Mouse (Mus musculus) gastrocnemius, adult 18-20 months (tissue): ENCODE data around the gene Klk1b11. TPM values are rescaled to one million over a fixed set of nuclear protein-coding genes. Genes with fewer than 3 reads are reported as not detected.
"Not testable (repeated sequence)": the region's sequence is repeated elsewhere in the genome, so short reads cannot be mapped to it uniquely, and the experiment has no call there.

Source experiments
- DNase-seq: peaks from one replicate; pipeline ENCODE4 v3.0.0; 2021; ENCODE audit warnings: low spot score
- long read RNA-seq, 2 experiments: library from polyadenylated mRNA; stranded (forward); transcript quantifications; one replicate each; pipeline ENCODE4 v2.0.0; 2021
- total RNA-seq, 2 experiments: library from RNA; stranded (reverse); gene quantifications; 2 replicates each; pipeline ENCODE4 v1.2.3; 2021

Gene Klk1b11
- not detected for total RNA-seq
- long read RNA-seq, experiment 1: 0 reads
- long read RNA-seq, experiment 2: 0 reads

- not testable (repeated sequence) for DNase-seq
These were observed at the start of gene Klk1b11 for GRCm38 (mm10) chr7:43995577-43995976. Gene Klk1b11, plus strand, starts transcription at chr7:43995877.

GRCm38 (mm10) chr7:43950364-43950763 is 45.3 kb upstream of the Klk1b11 start, which contains the start of gene Klk1b8:
Gene Klk1b8, plus strand, starts transcription at chr7:43950664.
- no peak for DNase-seq

DNA sequence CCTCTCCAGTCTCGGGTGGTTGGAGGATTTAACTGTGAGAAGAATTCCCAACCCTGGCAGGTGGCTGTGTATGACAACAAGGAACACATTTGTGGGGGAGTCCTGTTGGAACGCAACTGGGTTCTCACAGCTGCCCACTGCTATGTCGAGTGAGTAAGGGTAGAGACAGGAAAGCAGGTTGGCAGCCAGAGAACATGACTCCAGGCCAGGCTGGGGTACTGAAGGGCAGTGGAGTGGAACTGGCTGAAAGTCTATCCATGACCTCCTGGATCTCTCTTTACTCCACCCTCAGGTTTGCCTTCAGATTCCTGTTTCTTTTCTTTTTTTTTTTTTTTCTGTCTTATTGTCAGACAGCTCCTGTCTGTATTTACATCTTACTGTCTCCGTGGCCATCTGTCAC is 43.0 kb upstream of the Klk1b11 start:
- DNase-seq: no peak

DNA sequence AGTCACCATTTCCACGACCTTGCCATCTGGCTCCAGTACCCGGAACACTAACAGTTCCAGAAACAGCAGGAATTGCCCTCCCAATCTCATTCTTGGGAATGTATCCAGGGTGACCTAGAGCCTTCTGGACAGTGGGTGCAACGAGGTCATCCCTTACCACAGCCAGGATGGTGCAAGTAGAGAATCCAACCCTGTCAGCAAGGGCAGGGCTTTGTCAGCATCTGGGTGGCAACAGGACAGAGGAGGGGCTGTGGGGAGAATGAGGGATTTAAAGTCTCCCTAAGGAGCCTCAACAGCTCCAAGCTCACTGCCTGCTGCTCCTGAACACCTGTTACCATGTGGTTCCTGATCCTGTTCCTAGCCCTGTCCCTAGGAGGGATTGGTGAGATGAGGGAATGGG is 29.2 kb upstream of the Klk1b11 start, which contains the start of gene Klk1b1:
Gene Klk1b1 (plus strand): TSS at position 301 of the 400 bp plus-strand sequence.
- DNase-seq: no peak

- DNase-seq: no peak
These were observed 28.6 kb upstream of the Klk1b11 start for GRCm38 (mm10) chr7:43967058-43967457.

DNA sequence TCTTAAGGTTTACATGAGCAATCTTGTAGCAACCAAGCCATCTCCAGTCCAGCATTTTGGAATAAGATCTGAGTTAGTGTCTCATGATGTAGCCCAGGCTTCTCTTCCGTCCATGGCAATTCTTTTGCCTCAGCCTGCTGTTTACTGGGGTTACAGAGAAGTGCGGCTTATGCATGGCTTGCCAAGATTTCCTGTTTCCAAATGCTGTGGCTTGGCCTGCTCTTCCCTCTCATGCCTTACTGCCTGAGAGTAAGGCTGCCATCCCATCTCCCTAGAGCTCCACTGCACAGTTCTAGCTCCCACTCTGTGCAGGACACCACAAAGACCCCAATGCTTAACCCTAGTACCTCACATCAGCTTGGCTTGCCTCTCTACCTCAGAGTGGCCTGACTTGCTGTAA is 28.1 kb upstream of the Klk1b11 start:
- no peak for DNase-seq

- not testable (repeated sequence) for DNase-seq
These were observed 19.9 kb upstream of the Klk1b11 start, which contains the start of gene Klk1b9 for GRCm38 (mm10) chr7:43975761-43976160. Gene Klk1b9, plus strand, starts transcription at chr7:43976061.

DNA sequence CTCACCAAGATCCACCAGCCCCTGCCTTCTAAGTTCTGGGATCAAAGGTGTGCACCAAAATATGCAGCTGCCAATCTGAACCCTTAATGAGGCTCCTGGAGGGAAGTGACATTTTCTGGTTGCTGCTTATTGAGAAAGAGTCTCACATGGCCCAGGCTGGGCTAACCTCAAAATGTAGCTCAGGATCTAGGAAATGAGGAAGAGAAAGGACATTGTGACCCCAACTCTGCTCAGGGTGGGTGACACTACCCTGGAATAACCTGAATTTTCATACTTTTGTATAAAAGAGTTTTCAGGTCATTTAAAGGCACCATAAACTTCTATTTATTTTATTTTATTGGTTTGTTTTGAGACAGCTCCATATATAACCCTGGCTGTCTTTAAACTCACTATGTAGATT is 10.0 kb upstream of the Klk1b11 start:
- DNase-seq: no peak

DNA sequence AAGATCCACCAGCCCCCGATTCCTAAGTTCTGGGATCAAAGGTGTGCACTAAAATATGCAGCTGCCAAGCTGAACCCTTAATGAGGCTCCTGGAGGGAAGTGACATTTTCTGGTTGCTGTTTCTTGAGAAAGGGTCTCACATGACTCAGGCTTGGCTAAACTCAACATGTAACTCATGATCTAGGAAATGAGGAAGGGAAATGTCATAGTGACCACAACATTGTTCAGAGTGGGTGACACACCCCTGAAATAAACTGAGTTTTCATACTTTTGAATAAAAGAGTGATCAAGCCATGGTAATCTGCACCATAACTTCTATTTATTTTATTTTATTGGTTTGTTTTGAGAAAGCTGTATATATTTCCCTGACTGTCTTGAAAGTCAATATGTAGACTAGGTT is 856 bp upstream of the Klk1b11 start:
- not testable (repeated sequence) for DNase-seq

DNA sequence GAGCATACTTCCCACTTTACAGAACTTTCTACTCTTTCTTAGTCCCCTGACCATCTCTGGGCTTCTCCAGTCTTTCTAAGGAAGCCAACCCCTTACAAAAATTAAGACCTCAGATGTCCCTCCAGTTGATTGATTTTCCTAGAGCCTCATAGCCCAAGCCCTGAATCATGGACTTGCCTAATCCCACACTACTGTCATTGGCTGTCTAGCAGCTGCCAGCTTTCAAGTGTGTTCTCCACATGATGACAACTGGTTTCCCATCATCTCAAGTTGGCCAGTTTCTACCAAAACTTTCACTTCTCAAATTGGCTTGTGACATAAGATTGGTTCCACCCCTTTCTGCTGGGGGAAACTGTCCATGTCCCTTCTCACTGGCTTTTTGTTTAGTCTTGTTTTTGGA is 9.2 kb downstream of the Klk1b11 start:
- no peak for DNase-seq

DNA sequence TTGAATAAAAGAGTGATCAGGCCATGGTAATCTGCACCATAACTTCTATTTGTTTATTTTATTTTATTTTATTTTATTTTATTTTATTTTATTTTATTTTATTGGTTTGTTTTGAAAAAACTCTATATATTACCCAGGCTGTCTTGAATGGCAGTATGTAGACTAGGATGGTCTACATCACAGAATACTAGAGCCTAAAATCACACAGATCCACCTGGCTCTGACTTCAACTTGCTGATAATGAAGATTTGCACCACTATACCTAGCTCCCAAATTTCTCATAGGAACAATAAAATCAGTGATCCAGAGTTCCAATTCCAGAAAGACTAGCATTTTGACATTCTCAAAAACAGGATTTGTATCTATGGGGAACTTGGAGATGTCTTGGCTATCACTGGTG is 16.2 kb downstream of the Klk1b11 start, which contains the start of gene Klk1b26:
Gene Klk1b26 (plus strand): TSS at position 301 of the 400 bp plus-strand sequence.
- DNase-seq: not testable (repeated sequence)

GRCm38 (mm10) chr7:44014666-44015065 is 19.0 kb downstream of the Klk1b11 start:
- DNase-seq: not testable (repeated sequence)

DNA sequence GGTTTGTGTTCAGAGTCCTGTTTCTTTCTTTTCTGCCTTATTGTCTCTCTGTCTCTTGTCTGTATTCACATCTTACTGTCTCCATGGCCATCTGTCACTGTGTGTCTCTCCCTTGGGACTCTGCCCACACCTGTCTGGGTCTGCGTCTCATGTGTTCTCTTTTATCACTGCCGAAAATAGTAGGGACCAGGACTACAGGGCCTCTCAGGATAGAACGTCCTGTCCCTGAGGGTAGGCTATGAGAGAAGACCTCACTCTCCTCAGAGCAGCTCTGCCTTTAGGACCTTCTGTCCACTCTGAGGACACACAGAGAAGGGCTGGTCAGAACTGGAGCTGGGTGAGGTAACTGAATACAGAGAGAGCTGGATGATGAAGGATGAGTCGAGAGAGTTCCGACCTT is 19.4 kb downstream of the Klk1b11 start:
- DNase-seq: no peak

Other genes with a start within 250 kb of the Klk1b11 start
- not detected for gene Klk12, start 227.0 kb upstream of the Klk1b11 start, total RNA-seq
- under 1 TPM in 1 of 2 experiments, not detected in 1; 0.53 TPM for gene Klk11, start 221.3 kb upstream of the Klk1b11 start, total RNA-seq
- gene Klk10, start 214.8 kb upstream of the Klk1b11 start, total RNA-seq: under 1 TPM; 0.39 to 0.47 TPM
- not detected for gene Klk9, start 204.0 kb upstream of the Klk1b11 start, total RNA-seq
- 1 to 10 TPM; 1.1 to 1.3 TPM for gene Klk8, start 198.3 kb upstream of the Klk1b11 start, total RNA-seq
- gene Klk7, start 184.6 kb upstream of the Klk1b11 start, total RNA-seq: not detected
- not detected for gene Klk6, start 171.4 kb upstream of the Klk1b11 start, total RNA-seq
- gene Klk5, start 153.9 kb upstream of the Klk1b11 start, total RNA-seq: not detected
- not detected for gene Klk4, start 114.7 kb upstream of the Klk1b11 start, total RNA-seq
- not detected for gene Klk15, start 62.1 kb upstream of the Klk1b11 start, total RNA-seq
- not detected for gene Klk1b8, start 45.2 kb upstream of the Klk1b11 start, total RNA-seq
- not detected for gene Klk1b1, start 29.1 kb upstream of the Klk1b11 start, total RNA-seq
- not detected for gene Klk1b9, start 19.8 kb upstream of the Klk1b11 start, total RNA-seq
- 1 to 10 TPM in 1 of 2 experiments, under 1 TPM in 1; 0.21 to 1.1 TPM for gene Klk1b26, start 16.3 kb downstream of the Klk1b11 start, total RNA-seq
- not detected for gene Klk1b27, start 56.4 kb downstream of the Klk1b11 start, total RNA-seq
- not detected for gene Klk1b21, start 106.5 kb downstream of the Klk1b11 start, total RNA-seq
- gene Klk1b22, start 116.8 kb downstream of the Klk1b11 start, total RNA-seq: not detected
- not detected for gene Klk1b16, start 140.9 kb downstream of the Klk1b11 start, total RNA-seq
- gene Klk1b24, start 192.4 kb downstream of the Klk1b11 start, total RNA-seq: not detected
- not detected for gene Klk1b3, start 202.3 kb downstream of the Klk1b11 start, total RNA-seq
- gene Klk1b4, start 211.6 kb downstream of the Klk1b11 start, total RNA-seq: not detected
- gene Klk1b5, start 220.1 kb downstream of the Klk1b11 start, total RNA-seq: not detected
- under 1 TPM in 1 of 2 experiments, not detected in 1; 0.71 TPM for gene Klk1, start 229.5 kb downstream of the Klk1b11 start, total RNA-seq
- gene Gm36864, start 240.3 kb downstream of the Klk1b11 start, total RNA-seq: not detected